Mouse (Mus musculus): ENCODE results near the gene Gm10722. TPM values are rescaled to one million over a fixed set of nuclear protein-coding genes. Genes with fewer than 3 reads are reported as not detected.
"Not testable (repeated sequence)": the region's sequence is repeated elsewhere in the genome, so short reads cannot be mapped to it uniquely, and the experiment has no call there.

The Gm10722 gene
- polyA plus RNA-seq, 1 experiment from 2014 or later, result not detected

DNA sequence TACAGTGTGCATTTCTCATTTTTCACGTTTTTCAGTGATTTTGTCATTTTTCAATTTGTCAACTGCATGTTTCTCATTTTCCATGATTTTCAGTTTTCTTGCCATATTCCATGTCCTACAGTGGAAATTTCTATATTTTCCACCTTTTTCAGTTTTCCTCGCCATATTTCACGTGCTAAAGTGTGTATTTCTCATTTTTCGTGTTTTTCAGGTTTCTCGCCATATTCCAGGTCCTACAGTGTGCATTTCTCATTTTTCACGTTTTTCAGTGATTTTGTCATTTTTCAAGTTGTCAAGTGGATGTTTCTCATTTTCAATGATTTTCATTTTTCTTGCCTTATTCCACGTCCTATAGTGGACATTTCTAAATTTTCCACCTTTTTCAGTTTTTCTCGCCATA is 35.9 kb downstream of the Gm10722 start, which contains the start of gene Gm10715:
Gene Gm10715, plus strand, starts transcription at position 301 of the 400 bp plus-strand sequence.
- not testable (repeated sequence) for DNase-seq (ENCODE audit: low spot score)

DNA sequence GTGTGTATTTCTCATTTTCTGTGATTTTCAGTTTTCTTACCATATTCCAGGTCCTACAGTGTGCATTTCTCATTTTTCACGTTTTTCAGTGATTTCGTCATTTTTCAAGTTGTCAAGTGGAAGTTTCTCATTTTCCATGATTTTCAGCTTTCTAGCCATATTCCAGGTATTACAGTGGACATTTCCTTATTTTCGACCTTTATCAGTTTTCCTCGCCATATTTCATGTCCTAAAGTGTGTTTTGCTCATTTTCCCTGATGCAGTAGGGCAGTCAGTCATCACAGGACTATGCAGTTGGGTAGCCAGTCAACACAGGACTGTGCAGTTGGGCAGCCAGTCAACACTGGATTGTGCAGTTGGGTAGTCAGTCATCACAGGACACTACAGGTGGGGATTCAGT is 37.4 kb downstream of the Gm10722 start:
- H3K4me3 ChIP-seq (replicated peaks; ENCODE audit: low read length); DNase-seq (ENCODE audit: low spot score); H3K9ac ChIP-seq; H3K4me1 ChIP-seq (replicated peaks; ENCODE audit: control insufficient read depth, insufficient read depth, low read length); H3K27ac ChIP-seq; ATAC-seq (ENCODE audit: low FRiP score); H3K4me2 ChIP-seq (replicated peaks); H3K27me3 ChIP-seq (ENCODE audit: control insufficient read depth, insufficient read depth, low read length); H3K36me3 ChIP-seq (replicated peaks; ENCODE audit: control insufficient read depth, insufficient read depth); H3K9me3 ChIP-seq (ENCODE audit: control insufficient read depth, low read length): not testable (repeated sequence)
- 70% methylated on average over 4 of the region's 4 CpGs for WGBS

More for the DNA sequence above, 35.9 kb downstream of the Gm10722 start, which contains the start of gene Gm10715:
- H3K4me2 ChIP-seq (replicated peaks); H3K27me3 ChIP-seq (ENCODE audit: control insufficient read depth, insufficient read depth, low read length); H3K4me1 ChIP-seq (replicated peaks; ENCODE audit: control insufficient read depth, insufficient read depth, low read length); H3K36me3 ChIP-seq (replicated peaks; ENCODE audit: control insufficient read depth, insufficient read depth); H3K9me3 ChIP-seq (ENCODE audit: control insufficient read depth, low read length); H3K4me3 ChIP-seq (replicated peaks; ENCODE audit: low read length); ATAC-seq (ENCODE audit: low FRiP score); H3K9ac ChIP-seq; H3K27ac ChIP-seq: not testable (repeated sequence)
- WGBS, result 70% methylated on average over 6 of the region's 8 CpGs

Small RNAs within 50 kb of the gene (microRNA-seq; reads per million reads assigned to microRNA genes)
- gene Mir101c, result not detected

Other genes with a start within 250 kb of the Gm10722 start
- not detected in 2 replicates for gene Gm11168, start 2.4 kb downstream of the Gm10722 start, polyA plus RNA-seq (2014; fragmentation: Nextera tagmentation; extraction: Ambion mirVana)
- gene Gm10721, start 12.2 kb downstream of the Gm10722 start, polyA plus RNA-seq (2014; fragmentation: Nextera tagmentation; extraction: Ambion mirVana), result not detected in 2 replicates
- gene Gm10720, start 14.7 kb downstream of the Gm10722 start, polyA plus RNA-seq (2014; fragmentation: Nextera tagmentation; extraction: Ambion mirVana), result not detected in 2 replicates
- 0.47 TPM in 1 of 2 replicates, not detected in the other for gene Gm10719, start 16.5 kb downstream of the Gm10722 start, polyA plus RNA-seq (2014; fragmentation: Nextera tagmentation; extraction: Ambion mirVana)
- gene Gm10718, start 22.6 kb downstream of the Gm10722 start, polyA plus RNA-seq (2014; fragmentation: Nextera tagmentation; extraction: Ambion mirVana), result 0.86 TPM in 1 of 2 replicates, not detected in the other
- 1.0 TPM in 1 of 2 replicates, not detected in the other for gene Gm10717, start 24.5 kb downstream of the Gm10722 start, polyA plus RNA-seq (2014; fragmentation: Nextera tagmentation; extraction: Ambion mirVana)
- not detected in 2 replicates for gene Gm17535, start 33.7 kb downstream of the Gm10722 start, polyA plus RNA-seq (2014; fragmentation: Nextera tagmentation; extraction: Ambion mirVana)
- not detected in 2 replicates for gene Gm10715, start 36.0 kb downstream of the Gm10722 start, polyA plus RNA-seq (2014; fragmentation: Nextera tagmentation; extraction: Ambion mirVana)